Mouse (Mus musculus): ENCODE results near the gene B3galt4.

B3galt4 gene

DNA sequence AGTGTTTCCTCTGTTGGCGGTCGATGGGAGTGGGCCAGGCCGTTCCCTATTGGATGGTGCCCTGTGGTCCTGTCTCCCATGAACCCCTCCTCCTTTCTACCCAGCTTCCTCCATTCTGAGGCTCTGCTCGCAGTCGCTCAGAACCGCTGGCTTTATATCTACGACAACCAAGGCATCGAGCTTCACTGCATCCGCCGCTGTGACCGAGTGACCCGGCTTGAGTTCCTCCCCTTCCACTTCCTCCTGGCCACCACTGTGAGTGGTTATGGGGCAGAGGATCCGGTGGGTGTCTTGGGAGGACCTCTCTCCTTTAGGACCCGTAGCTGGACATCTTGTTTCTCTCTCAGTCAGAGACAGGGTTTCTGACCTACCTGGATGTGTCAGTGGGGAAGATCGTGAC lies 7.8 kb downstream of the B3galt4 start:
- DNase-seq (ENCODE audit: low read depth) = no peak

- DNase-seq (ENCODE audit: low read depth) = no peak
Measured at GRCm38 (mm10) chr17:33941381-33941780, 9.9 kb downstream of the B3galt4 start.

- no peak for DNase-seq (ENCODE audit: low read depth)
Measured at GRCm38 (mm10) chr17:33940981-33941380, 10.3 kb downstream of the B3galt4 start.

DNA sequence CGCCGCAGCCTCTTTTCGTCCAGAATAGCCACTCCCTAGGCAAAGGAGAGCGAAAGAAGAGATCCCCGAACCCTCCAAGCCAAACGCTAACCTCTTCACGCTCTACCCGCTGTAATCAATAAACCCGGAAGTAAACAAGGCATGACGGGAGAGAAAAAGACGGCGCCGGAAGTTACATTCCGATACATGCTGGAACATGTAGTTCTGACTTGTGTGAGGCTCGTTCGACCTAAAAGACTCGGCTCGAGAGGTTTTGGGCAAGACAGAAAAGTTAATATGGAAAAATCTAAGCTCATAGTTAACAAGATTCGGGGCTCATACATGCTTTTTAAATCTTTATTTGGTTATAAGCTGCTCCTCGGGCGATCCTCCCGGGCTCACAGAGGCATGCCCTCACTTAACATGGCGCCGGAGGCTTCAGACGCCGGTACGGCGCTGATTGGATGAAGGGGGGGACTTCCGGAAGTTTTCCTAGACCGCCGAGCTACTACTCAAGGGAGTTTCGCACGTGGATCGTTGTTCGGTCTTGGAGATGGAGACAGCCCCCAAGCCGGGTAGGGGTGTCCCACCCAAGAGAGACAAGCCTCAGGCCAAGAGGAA lies 11.0 kb downstream of the B3galt4 start, which contains the start of the genes Pfdn6 and Wdr46:
Pfdn6 (minus strand) TSS at position 138 of the 600 bp plus-strand sequence.
Wdr46 (plus strand) TSS at position 455 of the 600 bp plus-strand sequence.
- DNase-seq (ENCODE audit: low read depth) = no peak

GRCm38 (mm10) chr17:33938783-33939182 lies 12.5 kb downstream of the B3galt4 start:
- DNase-seq (ENCODE audit: low read depth) = no peak

- no peak for DNase-seq (ENCODE audit: low read depth)
Measured at GRCm38 (mm10) chr17:33936993-33937392, 14.3 kb downstream of the B3galt4 start.

- DNase-seq (ENCODE audit: low read depth) = no peak
Measured at GRCm38 (mm10) chr17:33935422-33936055, 15.7 kb downstream of the B3galt4 start.

DNA sequence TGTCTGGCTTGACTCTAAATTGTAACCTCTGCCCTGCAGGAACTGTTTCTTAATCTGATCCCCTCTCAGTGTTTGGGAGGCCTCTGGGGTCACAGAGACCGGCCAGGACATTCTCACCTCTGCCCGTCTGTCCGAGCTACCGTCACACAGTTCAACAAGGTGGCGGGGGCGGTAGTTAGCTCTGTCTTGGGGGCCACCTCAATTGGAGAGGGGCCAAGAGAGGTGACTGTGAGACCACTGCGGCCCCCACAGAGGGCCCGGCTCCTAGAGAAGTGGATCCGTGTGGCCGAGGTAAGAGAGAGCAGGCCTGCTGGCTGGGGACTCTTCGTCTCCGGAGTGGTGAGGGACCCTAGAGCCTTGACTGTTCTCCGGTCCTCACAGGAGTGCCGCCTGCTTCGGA lies 18.3 kb downstream of the B3galt4 start:
- DNase-seq (ENCODE audit: low read depth) = no peak

- DNase-seq (ENCODE audit: low read depth) = no peak
Measured at GRCm38 (mm10) chr17:33932448-33932847, 18.8 kb downstream of the B3galt4 start.

DNA sequence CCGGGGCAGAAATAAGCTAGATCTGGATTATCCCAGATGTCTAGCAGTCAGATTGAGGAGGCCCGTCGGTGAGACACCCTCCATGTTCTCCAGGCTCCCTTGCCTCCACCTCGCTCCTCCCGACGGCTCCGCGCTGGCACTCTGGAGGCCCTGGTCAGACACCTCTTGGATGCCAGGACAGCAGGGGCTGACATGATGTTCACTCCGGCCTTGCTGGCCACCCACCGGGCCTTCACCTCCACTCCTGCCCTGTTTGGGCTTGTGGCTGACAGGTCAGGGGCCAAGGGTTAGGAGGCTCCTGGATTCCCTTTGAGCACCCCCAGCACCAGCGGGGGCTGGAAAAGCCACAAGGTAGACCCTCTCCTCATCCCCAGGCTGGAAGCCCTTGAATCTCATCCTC lies 19.3 kb downstream of the B3galt4 start:
- no peak for DNase-seq (ENCODE audit: low read depth)

- DNase-seq (ENCODE audit: low read depth) = no peak
Measured at GRCm38 (mm10) chr17:33931159-33931866, 20.0 kb downstream of the B3galt4 start.

GRCm38 (mm10) chr17:33930280-33931158 lies 20.8 kb downstream of the B3galt4 start:
- no peak for DNase-seq (ENCODE audit: low read depth)

DNA sequence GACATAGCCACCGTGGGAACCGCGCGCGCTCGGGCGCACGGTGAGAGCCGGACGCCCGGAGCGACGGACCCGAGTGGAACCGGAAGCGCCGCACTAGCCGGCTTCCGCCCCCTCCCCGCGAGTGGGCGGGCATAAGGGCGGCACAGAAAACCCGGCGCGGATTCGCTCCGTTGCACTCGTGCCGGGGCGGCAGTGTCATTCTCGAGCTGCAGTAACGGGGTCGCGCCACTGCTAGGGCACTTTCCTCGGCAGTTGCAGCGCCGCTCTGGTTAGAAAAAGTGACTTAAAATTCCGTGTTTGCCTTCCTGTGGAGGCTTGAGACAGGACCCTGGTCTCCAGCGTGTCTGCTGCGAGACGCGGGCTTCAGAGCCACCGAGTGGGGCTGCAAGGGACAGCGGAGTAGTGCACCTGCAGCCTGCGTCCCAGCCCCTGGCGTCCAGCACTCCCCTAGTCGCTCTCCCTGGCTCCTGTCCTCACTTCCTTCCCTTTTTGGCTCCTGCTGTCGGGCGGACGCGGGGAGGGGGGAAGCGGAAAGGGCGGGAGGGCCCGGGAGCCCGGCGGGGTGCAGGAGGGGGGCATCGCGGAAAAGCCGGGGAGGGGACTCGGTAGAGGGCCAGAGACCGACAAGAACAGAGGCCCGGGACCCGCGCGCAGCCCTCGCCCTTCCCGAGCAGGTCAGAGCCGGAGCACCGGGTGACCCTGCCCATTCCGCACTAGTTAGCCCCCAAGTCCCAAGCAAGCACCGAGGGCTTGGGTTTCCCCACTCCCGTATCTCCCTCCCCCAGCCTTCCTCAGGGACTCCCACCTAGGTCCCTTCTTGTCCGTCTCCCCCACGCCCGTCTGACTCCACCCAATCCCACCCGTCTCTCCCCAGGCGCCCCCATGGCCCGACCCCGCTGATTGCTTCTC lies 21.7 kb downstream of the B3galt4 start, which contains the start of gene Rgl2:
Rgl2 (plus strand) TSS at position 173 of the 909 bp plus-strand sequence.
- peak; percentile 89 for DNase-seq (ENCODE audit: low read depth)

DNA sequence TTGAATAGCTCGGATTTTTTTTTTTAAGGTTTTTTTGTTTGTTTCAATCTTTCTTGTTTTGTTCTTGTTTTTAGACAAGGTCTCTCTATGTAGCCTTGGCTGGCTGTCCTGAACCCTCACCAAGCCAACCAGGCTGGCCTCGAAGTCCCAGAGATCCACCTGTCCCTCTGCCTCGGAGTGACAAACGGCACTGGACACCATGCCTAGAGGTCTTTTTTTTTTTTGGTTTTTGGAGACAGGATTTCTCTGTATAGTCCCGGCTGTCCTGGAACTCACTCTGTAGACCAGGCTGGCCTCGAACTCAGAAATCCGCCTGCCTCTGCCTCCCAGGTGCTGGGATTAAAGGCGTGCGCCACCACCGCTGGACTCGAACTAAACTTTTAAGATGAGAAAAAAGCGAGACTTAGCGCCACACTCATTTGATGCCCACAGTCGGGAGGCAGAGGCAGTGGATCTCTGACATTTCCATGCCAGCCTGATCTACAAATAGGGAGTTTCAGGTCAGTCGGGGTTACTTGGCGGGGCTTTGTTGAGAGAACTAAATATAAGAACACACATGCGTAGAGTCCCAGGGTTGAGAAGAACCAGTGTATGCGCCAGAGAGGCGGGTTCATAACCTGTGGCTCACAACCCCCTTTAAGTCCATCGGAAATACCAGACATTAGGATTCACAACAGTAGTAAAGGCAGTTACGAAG lies 22.9 kb downstream of the B3galt4 start:
- DNase-seq (ENCODE audit: low read depth) = no peak

DNA sequence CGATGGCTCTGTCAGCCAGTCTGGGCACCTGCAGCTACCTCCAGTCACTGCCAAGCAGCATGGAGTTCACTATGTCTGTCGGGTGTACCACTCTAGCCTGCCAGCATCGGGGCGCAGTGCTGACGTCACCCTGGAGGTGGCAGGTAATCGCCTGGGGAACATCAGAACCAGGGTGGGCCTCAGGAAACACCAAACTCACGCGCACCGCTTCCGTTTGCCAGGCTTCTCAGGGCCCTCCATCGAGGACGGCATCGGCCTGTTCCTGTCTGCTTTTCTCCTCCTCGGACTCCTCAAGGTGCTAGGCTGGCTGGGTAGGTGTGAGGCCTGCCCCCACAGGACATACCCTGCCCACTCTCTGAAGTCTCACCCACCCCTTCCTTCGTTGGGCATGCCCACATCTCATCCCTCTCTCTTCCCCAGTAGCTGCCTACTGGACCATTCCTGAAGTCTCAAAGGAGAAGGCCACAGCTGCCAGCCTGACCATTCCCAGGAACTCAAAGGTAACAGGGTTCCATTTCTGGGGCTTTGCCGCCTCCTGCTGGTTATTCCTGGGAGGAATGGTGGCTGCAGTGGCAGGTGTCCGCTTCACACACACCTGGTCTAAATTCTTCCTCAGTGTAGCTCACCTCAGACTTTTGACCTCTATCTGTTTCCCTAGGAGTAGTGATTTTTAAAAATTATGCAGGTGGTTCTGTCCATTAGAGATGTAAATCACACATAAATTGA lies 24.9 kb downstream of the B3galt4 start:
- DNase-seq (ENCODE audit: low read depth) = no peak

GRCm38 (mm10) chr17:33925406-33926116 lies 25.7 kb downstream of the B3galt4 start:
- no peak for DNase-seq (ENCODE audit: low read depth)

GRCm38 (mm10) chr17:33924577-33925283 lies 26.6 kb downstream of the B3galt4 start:
- DNase-seq (ENCODE audit: low read depth) = no peak

- DNase-seq (ENCODE audit: low read depth) = no peak
Measured at GRCm38 (mm10) chr17:33921361-33921760, 29.9 kb downstream of the B3galt4 start.
